Mouse (Mus musculus): ENCODE data around the gene Mgmt.

DNA sequence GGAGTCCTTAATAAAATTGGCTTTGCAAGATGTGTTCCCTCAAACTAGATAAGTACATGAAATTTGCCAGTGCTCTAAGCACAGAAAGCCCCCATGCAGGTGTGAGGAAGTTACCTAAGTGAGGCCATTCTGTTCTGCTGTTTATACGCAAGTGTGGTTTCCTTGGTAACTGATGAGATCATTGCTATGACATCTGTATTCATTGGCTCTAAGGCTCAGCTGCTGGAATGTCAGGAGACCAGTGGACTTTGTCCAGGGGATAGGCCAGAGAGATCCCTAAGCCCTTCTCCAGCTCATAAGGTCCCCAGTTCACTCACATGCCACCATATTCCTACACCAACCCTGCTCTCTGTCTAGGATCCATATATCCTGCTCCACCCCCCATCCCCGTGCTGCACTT, 257.4 kb downstream of the Mgmt start:
- TF ChIP-seq GATA1 (IDR thresholded peaks at IDR 0.05; ENCODE audit: borderline replicate concordance, low read length) (no peak), FLI1 (IDR thresholded peaks at IDR 0.05; ENCODE audit: low read length) (no peak)
